Mouse (Mus musculus) heart, postnatal 25 days (tissue): ENCODE measurements at regions not wholly inside any gene's neighbourhood (a gene's known extent, or its start where the extent isn't known, plus 50 kb on each side); places are given as distances from the start of the nearest gene placed in this dataset.

Experiments used
- DNase-seq: peaks from one replicate; pipeline ENCODE4 v3.0.0; 2022; ENCODE audit warnings: low spot score
- intact Hi-C: fragments of 180-260 bp; cut with DNase I; formaldehyde crosslinking; loops from one replicate; pipeline ENCODE4 v1.15.1; 2025

DNA sequence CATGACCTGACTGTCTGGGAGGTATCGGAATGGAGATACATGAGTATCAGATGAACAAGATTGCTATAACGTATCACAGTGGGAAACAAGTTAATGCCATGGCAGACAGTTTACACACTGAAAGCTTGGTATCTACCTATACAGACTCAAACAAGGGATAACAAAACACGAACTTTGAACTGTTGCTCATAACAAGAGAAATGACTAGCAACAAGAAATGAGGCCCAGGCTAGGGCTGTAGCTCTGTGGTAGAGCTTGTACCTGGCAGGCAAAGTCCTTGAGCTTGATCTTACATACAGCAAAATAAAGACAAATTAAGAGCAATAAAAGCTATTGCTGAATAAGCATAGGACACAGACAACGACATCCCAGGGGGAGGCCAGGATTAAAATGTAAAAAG is 172.4 kb upstream of the Pln start:
- intact Hi-C loops: no loop called here
- no peak for DNase-seq

DNA sequence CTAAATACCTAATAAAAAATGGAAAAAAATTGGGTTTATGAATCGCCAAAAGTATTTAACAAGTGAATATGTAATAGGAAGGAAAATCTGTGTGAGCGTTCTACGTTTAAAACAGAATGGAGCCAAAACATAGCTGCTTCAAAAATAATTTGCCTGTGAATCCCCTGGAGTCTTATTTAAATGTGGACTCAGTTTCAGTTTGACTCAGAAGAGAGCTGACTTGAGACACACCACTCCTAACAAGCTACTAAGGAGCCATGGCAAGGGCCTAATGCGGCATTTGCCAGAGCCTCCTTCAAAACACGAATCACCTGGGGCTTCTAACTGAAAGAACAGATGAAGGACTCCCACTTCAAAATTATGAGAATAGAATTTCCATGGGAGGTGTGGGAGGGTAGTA is 169.7 kb upstream of the Pln start:
- no peak for DNase-seq

DNA sequence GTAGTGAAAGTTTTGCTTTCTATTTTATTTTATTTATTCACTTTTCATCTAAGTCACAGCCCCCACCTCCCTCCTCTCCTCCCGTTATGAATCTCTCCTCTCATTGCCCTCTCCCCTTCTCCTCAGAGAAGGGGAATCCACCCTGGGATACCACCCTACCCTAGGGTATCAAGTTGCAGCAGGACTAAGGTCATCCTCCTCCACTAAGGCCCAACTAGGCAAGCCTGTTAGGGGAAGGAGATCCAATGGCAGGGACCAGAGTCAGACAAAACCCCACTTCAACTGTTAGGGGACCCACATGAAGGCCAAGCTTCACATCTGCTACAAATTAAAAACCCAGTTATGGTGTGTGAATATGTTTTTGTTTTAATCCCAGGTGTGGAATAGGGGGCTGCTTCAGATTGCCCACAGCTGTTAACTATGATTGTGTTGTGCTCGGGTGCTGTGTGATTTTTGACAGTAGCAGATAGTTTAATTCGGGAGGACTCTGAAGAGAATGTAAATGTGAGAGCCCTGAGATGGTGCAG is 163.4 kb upstream of the Pln start:
- DNase-seq: no peak
- intact Hi-C loops: no loop called here

More for the DNA sequence above, 169.7 kb upstream of the Pln start:
- intact Hi-C loops: no loop called here

DNA sequence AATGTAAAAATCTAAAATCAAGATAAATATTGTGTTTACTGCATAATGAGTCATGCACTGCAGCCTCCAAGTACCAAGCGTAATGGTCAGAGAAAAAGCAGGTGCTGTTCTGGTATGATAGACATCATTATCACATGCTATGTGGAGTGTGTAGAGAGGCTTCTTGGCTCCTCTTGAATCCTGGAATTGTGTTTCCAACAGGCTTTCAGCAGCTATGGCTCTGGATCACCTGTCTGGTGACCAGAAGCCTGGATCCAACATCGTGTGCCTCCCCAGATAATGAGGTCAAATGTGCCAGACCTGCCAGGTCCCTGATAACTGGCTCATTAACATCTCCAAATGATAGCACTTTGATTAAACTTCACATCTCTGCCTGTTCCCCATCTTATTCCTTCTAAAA is 161.5 kb upstream of the Pln start:
- intact Hi-C loops: loop anchor here (5.0 kb wide), 1 partner anchor 161 kb away; the partner anchor contains the start of gene Pln
- no peak for DNase-seq

DNA sequence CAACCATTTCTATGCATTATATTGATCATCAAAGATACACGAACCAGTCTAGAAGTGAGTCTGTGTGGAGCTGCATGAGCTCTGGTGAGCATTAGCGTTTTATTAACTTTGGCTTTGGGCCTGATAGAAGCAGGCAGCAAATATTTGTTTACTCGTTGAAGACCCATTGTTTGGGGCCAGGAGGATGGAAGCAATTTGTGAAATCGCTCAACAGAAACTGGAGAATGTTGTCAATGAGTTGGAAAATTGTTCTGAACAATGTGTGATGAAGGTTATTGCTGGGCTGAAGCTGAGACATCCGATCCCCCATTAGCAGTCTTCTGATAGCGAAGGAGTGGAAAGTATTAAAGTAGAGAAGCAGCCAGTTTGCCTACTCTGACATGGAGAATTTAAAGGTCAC is 158.9 kb upstream of the Pln start:
- intact Hi-C loops: loop anchor here (5.0 kb wide), 1 partner anchor 159 kb away; the partner anchor contains the start of gene Pln
- DNase-seq: no peak

DNA sequence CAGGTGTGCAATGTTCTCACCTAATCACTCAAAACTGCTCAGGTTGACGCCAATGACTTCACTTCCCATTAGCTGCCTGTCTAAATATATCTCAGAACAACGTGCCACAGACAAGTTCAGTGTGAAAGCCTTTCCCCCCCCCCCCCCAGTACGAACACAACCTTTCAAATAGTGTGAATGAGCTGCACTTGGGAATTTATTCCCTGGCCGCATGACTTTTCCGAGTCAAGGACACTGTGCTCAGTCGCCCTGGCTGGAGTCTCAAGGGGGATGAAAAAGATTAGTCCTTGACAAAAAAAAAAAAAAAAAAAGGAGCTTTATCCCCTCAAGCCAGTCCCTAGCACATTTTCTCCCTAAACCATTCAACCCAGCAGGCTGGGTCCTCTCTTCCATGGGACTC is 158.4 kb upstream of the Pln start:
- intact Hi-C loops: loop anchor here (5.0 kb wide), 1 partner anchor 158 kb away; the partner anchor contains the start of gene Pln
- DNase-seq: no peak

DNA sequence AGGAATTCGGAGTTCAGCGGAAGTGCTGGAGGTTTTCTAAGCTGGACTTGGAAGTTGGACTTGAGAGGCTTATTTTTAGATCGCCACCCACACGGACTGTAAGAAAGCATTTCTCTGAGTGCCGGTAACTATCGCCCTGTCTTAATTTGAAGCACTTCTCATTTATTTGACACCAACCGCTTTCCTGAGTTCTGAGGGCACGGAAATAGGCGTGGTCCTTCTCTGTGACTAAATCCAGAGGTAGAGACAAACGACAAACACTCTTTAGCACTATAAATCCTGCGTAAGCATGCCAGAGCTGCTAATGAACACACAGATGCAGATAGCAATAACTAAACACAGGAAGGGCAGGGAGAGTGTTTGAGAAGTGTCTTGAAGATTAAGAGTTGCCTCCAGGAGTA is 156.7 kb upstream of the Pln start:
- intact Hi-C loops: loop anchor here (5.0 kb wide), 1 partner anchor 88 kb away; no protein-coding TSS in a partner anchor
- no peak for DNase-seq

DNA sequence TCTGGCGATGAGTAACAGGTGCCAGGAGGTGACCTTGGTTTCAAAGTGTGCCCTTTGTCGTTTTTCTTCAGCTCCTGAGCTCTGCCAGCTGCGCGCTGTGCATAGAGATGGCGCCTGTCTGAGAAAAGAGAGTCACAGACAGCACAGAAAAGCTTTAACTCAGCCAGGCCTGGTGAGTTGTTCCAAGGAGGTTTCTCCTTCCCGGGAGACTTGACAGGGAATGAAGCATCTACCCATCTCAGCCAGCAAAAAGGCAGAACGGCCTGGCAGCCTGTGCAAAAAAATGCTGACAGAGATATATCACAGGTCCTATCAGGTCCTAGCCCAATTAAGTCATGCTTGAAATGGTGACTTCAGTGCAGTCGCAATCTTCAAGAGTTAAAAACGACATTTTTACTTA is 156.1 kb upstream of the Pln start:
- intact Hi-C loops: loop anchor here (5.0 kb wide), 1 partner anchor 89 kb away; no protein-coding TSS in a partner anchor

DNA sequence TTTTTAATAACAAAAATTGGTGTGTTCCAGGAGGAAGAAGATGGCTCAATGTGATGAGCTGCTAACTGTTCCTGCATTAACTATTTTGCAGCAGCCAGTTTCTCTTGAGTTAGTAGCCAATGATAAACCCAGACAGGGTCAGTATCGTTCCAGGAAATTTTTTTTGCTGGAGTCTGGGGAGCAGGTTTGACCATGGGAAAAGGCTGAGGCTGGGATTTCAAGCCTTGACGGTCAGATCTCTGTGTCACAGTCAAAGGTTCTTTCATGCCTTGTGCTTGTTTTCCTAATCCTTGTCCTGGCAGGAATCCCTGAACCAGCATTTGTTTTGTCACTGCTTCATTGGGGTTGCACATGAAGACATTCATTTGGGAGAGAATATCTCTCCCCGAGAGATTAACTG is 129.0 kb upstream of the Pln start:
- intact Hi-C loops: no loop called here
- DNase-seq: no peak

More for the DNA sequence above, 156.1 kb upstream of the Pln start:
- DNase-seq: no peak

DNA sequence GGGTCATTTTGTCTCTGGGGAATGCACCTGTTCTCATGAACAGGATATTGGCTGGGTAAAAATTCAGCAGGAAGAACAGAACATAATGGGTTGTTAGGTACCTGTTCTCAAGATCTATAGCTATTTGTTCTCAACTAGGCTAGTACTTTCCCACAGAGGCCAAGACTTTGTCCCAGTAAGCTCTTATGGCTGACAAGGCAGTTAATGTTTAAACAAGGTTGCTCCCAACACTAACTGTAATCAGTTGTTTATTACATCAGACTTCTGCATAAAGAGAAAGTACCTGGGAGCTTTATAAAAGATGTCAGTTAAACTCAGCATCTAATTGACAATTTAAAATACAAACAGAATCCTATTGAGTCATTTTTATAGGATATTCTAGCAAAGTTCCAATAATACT is 127.6 kb upstream of the Pln start:
- intact Hi-C loops: no loop called here
- no peak for DNase-seq
